In the genomic region with DNA sequence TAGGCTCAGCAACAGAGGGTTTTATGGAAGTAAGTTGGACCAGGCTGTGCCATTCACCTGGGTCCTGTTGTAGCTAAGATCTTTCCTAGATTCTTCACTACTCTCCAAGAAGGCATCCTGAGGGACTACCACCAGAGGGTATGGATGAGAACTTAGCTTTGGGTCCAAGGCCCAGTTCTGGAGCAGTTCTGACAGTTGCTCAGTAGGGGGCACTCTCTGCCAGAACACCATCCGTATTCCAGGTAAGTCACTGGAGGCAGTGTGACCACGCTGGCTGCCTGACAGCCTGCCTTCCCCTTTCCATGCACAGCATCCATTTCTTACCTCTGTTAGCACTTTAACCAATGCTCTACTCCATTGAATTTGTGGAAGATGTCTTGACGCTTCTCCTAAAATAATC, we compare ENCODE assay signal across 7 mouse cellular contexts.
DNase-seq lines count a peak whose midpoint lies in the region.

No protein-coding gene starts in this region.

- H3K4me3 ChIP-seq in embryonic facial prominence, embryonic 10.5 days = no peak overlapping the region

- H3K27ac ChIP-seq in embryonic facial prominence, embryonic 10.5 days (replicated peaks) = no peak overlapping the region

- no peaks in the 10 kb centered on the region for H3K9me3 ChIP-seq in embryonic facial prominence, embryonic 10.5 days

- DNase-seq in ES-CJ7 (ENCODE audit: low read depth, low spot score) = peak; percentile 87
- peak; percentile 79 for DNase-seq in adrenal gland, postnatal 10 days
- peak; percentile 66 for DNase-seq in embryonic facial prominence, embryonic 10.5 days (ENCODE audit: low spot score)
- DNase-seq in heart, postnatal 4 days = peak; percentile 80
- peak; percentile 63 for DNase-seq in layer of hippocampus, adult 9-10 months (ENCODE audit: low spot score)
- DNase-seq in lung, postnatal 4 days = peak; percentile 58 to 70
- peak; percentile 26 for DNase-seq in right cerebral cortex, postnatal 4 days

- no peaks in the 10 kb centered on the region for H3K4me1 ChIP-seq in embryonic facial prominence, embryonic 10.5 days

- H3K36me3 ChIP-seq in embryonic facial prominence, embryonic 10.5 days (replicated peaks) = no peaks in the 10 kb centered on the region

- H3K27me3 ChIP-seq in embryonic facial prominence, embryonic 10.5 days (replicated peaks; ENCODE audit: low read depth, poor library complexity, severe bottlenecking) = no peaks in the 10 kb centered on the region

- 16% methylated on average over 3 of the region's 3 CpGs for WGBS in embryonic facial prominence, embryonic 10.5 days

Comparison
In these comparisons a context has a peak if more than half of its experiments do, and no peak if none do; other contexts are left out.
1. DNase-seq: peak in every context shown above with its lines; median percentile 87 in ES-CJ7; 80 in heart, postnatal 4 days; 79 in adrenal gland, postnatal 10 days; 66 in embryonic facial prominence, embryonic 10.5 days; 64 in lung, postnatal 4 days; 63 in layer of hippocampus, adult 9-10 months; 26 in right cerebral cortex, postnatal 4 days.